Mouse (Mus musculus) retina, embryonic 14.5 days (tissue): ENCODE results near the gene Agpat2.

Experiments used
- DNase-seq: peaks from one replicate; pipeline ENCODE4 v3.0.0-alpha.2; 2015; ENCODE audit warnings: low spot score

Agpat2 gene

GRCm38 (mm10) chr2:26595725-26596435, 8.3 kb downstream of the Agpat2 start:
- no peak for DNase-seq

- no peak for DNase-seq
Observed at GRCm38 (mm10) chr2:26594934-26595724, 9.1 kb downstream of the Agpat2 start.

- no peak for DNase-seq
Observed at GRCm38 (mm10) chr2:26594461-26594933, 9.7 kb downstream of the Agpat2 start.

- DNase-seq: peak; percentile 67
Observed at GRCm38 (mm10) chr2:26594022-26594346, 10.2 kb downstream of the Agpat2 start.

- DNase-seq: peak; percentile 45
Observed at GRCm38 (mm10) chr2:26593211-26594021, 10.8 kb downstream of the Agpat2 start.

GRCm38 (mm10) chr2:26591416-26591815, 12.8 kb downstream of the Agpat2 start:
- no peak for DNase-seq

GRCm38 (mm10) chr2:26590962-26591361, 13.3 kb downstream of the Agpat2 start:
- DNase-seq: no peak

- DNase-seq: no peak
Observed at GRCm38 (mm10) chr2:26590282-26590681, 13.9 kb downstream of the Agpat2 start.

GRCm38 (mm10) chr2:26589284-26589683, 14.9 kb downstream of the Agpat2 start:
- DNase-seq: no peak

GRCm38 (mm10) chr2:26588573-26588972, 15.6 kb downstream of the Agpat2 start:
- DNase-seq: no peak

GRCm38 (mm10) chr2:26587044-26587405, 17.2 kb downstream of the Agpat2 start:
- DNase-seq: no peak

- DNase-seq: peak; percentile 86
Observed at GRCm38 (mm10) chr2:26586294-26587043, 17.7 kb downstream of the Agpat2 start, which contains the start of gene Gm20532. TSS of gene Gm20532 (plus strand) at chr2:26586639.

GRCm38 (mm10) chr2:26585713-26586112, 18.5 kb downstream of the Agpat2 start:
- DNase-seq: no peak

- no peak for DNase-seq
Observed at GRCm38 (mm10) chr2:26583640-26584039, 20.6 kb downstream of the Agpat2 start.

- no peak for DNase-seq
Observed at GRCm38 (mm10) chr2:26582741-26583140, 21.5 kb downstream of the Agpat2 start.

GRCm38 (mm10) chr2:26582203-26582602, 22.0 kb downstream of the Agpat2 start:
- no peak for DNase-seq

- DNase-seq: no peak
Observed at GRCm38 (mm10) chr2:26580751-26581150, 23.5 kb downstream of the Agpat2 start.

- no peak for DNase-seq
Observed at GRCm38 (mm10) chr2:26579714-26580113, 24.5 kb downstream of the Agpat2 start, which contains the start of gene Egfl7. TSS of gene Egfl7 (plus strand) at chr2:26580014.

- DNase-seq: no peak
Observed at GRCm38 (mm10) chr2:26578369-26578768, 25.8 kb downstream of the Agpat2 start.

GRCm38 (mm10) chr2:26576462-26576861, 27.8 kb downstream of the Agpat2 start:
- DNase-seq: no peak

GRCm38 (mm10) chr2:26575865-26576264, 28.4 kb downstream of the Agpat2 start:
- DNase-seq: no peak

- DNase-seq: no peak
Observed at GRCm38 (mm10) chr2:26575378-26575777, 28.8 kb downstream of the Agpat2 start.
